Mouse (Mus musculus) left cerebral cortex, adult 11 months (tissue): ENCODE results near the gene Klhdc4.

Experiments
- DNase-seq: peaks from one replicate; pipeline ENCODE4 v3.0.0; 2022; ENCODE audit warnings: low spot score

The Klhdc4 gene

GRCm38 (mm10) chr8:121750512-121750911 lies 78.9 kb downstream of the Klhdc4 start:
- no peak for DNase-seq

GRCm38 (mm10) chr8:121749501-121749900 lies 79.9 kb downstream of the Klhdc4 start:
- no peak for DNase-seq
